Mouse (Mus musculus) olfactory bulb, adult 2 months (tissue): ENCODE results near the gene Osbpl11.

ENCODE experiments used
- CTCF ChIP-seq: fragments of 200-500 bp; IDR thresholded peaks from 2 replicates; pipeline ENCODE4 v1.5.1; 2012; ENCODE audit warnings: low read depth, mild to moderate bottlenecking, low read length, moderate library complexity; ENCODE audit not compliant: insufficient read depth
- POLR2A ChIP-seq: fragments of 200-500 bp; IDR thresholded peaks from 2 replicates; pipeline ENCODE4 v1.6.1; 2012; ENCODE audit warnings: mild to moderate bottlenecking, low read depth, low read length, moderate library complexity; ENCODE audit not compliant: insufficient read depth

DNA sequence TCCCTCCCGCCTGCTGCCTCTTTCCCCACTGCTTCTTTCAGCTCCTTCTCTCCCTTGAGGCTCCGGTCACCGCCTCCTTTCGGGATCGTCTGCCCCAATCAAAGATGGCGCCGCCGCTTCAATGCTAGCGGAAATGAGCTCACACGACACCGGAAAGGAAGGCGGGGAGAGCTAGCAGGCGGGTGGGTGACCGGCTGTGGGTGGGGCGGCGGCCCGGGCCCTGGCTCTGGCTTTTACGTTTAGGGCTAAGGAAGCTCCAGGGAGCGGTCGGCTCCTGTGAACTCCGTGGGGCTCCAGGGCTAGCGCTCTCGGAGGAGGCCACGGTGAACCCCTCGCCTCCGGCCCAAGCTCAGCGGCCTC lies at the start of gene Osbpl11:
- TF ChIP-seq CTCF = no peak
- peak; percentile 85 for TF ChIP-seq POLR2A
